Mouse (Mus musculus) cortical plate, adult 2 months (tissue): Measurements from ENCODE around the gene Mgmt. TPM values are rescaled to one million over a fixed set of nuclear protein-coding genes. Genes with fewer than 3 reads are reported as not detected.

ENCODE experiments used
- H3K27ac ChIP-seq: fragments of 200-500 bp; 2 replicates; pipeline ENCODE4 v1.5.1; 2012; ENCODE audit warnings: low read length, control low read depth, inconsistent platforms; ENCODE audit not compliant: insufficient read depth
- H3K4me1 ChIP-seq: fragments of 200-500 bp; 2 replicates; pipeline ENCODE4 v1.6.1; 2011; ENCODE audit warnings: low read length; ENCODE audit not compliant: control insufficient read depth, insufficient read depth
- H3K4me3 ChIP-seq: fragments of 200-500 bp; 2 replicates; pipeline ENCODE4 v1.5.1; 2011; ENCODE audit warnings: mild to moderate bottlenecking, low read length, control low read depth; ENCODE audit not compliant: insufficient read depth
- CTCF ChIP-seq: fragments of 200-500 bp; IDR thresholded peaks from 2 replicates; pipeline ENCODE4 v1.5.1; 2011; ENCODE audit warnings: mild to moderate bottlenecking, control low read depth, low read length; ENCODE audit not compliant: insufficient read depth; ENCODE audit errors: extremely low read depth
- POLR2A ChIP-seq: fragments of 200-500 bp; IDR thresholded peaks from 2 replicates; pipeline ENCODE4 v1.6.1; 2011; ENCODE audit warnings: mild to moderate bottlenecking, low read length, control low read depth; ENCODE audit not compliant: insufficient read depth; ENCODE audit errors: extremely low read depth
- polyA plus RNA-seq: library from polyadenylated mRNA; depleted of rRNA; stranded (reverse); fragments of >200 nt; gene quantifications from 2 replicates; pipeline ENCODE4 v1.2.3, GENCODE M21; 2012

Gene Mgmt
- polyA plus RNA-seq, 1 experiment, result 0.84 TPM

- H3K27ac ChIP-seq, result no peak overlapping the region
- TF ChIP-seq CTCF, result no peak
- no peak for TF ChIP-seq POLR2A
- no peaks in the 10 kb centered on the region for H3K4me1 ChIP-seq
- H3K4me3 ChIP-seq, result no peak overlapping the region
Measured at GRCm38 (mm10) chr7:136898005-136898404, 3.6 kb downstream of the Mgmt start.

- no peak for TF ChIP-seq POLR2A
- TF ChIP-seq CTCF, result no peak
- H3K4me3 ChIP-seq, result no peak overlapping the region
- H3K4me1 ChIP-seq, result no peaks in the 10 kb centered on the region
- no peak overlapping the region for H3K27ac ChIP-seq
Measured at GRCm38 (mm10) chr7:136908616-136909144, 14.3 kb downstream of the Mgmt start.

GRCm38 (mm10) chr7:136912901-136913300 is 18.5 kb downstream of the Mgmt start:
- Histone ChIP-seq H3K27ac (no peak overlapping the region), H3K4me1 (no peaks in the 10 kb centered on the region), H3K4me3 (no peak overlapping the region)
- no peak for TF ChIP-seq CTCF
- TF ChIP-seq POLR2A, result no peak

GRCm38 (mm10) chr7:136916021-136916420 is 21.6 kb downstream of the Mgmt start:
- Histone ChIP-seq H3K27ac (no peak overlapping the region), H3K4me3 (no peak overlapping the region), H3K4me1 (no peaks in the 10 kb centered on the region)
- TF ChIP-seq CTCF, result no peak
- TF ChIP-seq POLR2A, result no peak

GRCm38 (mm10) chr7:136920976-136921755 is 26.8 kb downstream of the Mgmt start:
- Histone ChIP-seq H3K4me1 (no peaks in the 10 kb centered on the region), H3K4me3 (no peak overlapping the region), H3K27ac (no peak overlapping the region)
- TF ChIP-seq CTCF (no peak), POLR2A (no peak)

DNA sequence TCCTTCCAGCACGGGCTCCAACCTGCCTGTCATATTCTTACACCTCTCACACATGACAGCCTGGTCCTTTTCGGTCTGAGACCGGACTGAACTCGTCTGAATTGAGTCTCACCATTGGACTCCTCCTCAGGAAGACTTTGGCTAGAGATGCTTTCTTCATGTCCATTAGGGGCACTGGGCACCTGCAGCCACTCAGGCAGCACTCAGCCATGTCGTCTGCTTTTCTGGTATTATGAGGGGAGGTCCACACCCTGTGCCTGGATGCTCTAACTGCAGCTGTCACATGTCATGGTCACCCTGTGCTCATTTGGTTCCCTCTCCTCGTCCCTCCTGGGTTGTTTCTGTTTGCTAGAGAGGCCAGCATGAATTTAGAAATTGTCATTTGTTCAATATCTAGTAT is 27.8 kb downstream of the Mgmt start:
- no peaks in the 10 kb centered on the region for H3K4me1 ChIP-seq
- no peak overlapping the region for H3K4me3 ChIP-seq
- H3K27ac ChIP-seq, result no peak overlapping the region
- TF ChIP-seq CTCF (no peak), POLR2A (no peak)

DNA sequence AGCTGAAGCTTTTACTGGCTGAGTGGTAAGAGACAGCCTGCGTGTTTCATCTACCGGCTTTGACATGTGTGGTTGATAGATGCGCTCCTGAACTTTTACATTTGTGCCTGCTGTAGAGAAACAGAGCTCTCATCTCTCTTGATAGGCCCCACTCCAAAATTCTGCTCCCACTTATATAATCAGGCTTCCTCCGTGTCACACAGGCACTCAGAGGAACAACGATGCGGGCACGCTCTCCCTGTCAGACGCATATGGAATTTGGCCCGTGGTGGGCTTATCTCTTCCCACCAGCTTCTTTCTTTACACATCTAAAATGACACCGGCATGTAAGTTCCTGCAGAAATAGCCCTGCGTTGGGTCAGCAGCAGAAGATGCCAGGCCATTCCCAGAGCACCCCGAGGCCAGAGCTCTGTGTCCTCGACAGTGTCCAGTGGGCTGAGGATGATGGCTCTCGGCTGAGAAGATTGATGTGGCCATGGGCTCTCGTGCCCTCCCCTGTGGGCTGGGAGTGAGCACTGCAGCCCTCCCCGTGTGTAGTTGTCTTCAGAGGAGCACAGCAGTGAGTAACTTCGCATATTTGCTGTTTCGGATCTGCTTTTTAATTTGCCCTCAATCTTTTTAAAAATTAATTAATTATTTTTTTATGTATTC is 30.3 kb downstream of the Mgmt start:
- H3K4me1 ChIP-seq, result no peaks in the 10 kb centered on the region
- H3K4me3 ChIP-seq, result no peak overlapping the region
- no peak overlapping the region for H3K27ac ChIP-seq
- no peak for TF ChIP-seq CTCF
- no peak for TF ChIP-seq POLR2A

DNA sequence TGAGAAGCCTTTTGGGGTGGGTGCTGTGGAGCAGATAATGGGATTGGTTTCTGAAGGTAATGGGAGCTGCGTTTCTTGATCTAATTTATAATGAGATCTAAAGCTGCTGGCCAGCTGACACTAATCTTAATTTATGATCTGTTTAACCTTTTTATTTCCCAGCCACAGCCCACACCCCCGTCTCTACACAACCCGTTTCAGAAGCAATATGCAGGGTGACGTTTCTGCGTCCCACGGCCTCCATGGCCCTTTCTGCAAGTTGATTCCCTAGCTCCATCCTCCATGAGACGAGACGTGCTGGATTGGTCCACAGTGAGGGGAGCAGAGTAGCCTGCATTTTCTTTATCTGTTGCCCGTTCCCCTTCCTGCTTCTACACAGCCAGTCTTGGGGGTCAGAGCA is 31.8 kb downstream of the Mgmt start:
- Histone ChIP-seq H3K4me3 (no peak overlapping the region), H3K27ac (no peak overlapping the region), H3K4me1 (no peaks in the 10 kb centered on the region)
- TF ChIP-seq POLR2A, result no peak
- no peak for TF ChIP-seq CTCF

DNA sequence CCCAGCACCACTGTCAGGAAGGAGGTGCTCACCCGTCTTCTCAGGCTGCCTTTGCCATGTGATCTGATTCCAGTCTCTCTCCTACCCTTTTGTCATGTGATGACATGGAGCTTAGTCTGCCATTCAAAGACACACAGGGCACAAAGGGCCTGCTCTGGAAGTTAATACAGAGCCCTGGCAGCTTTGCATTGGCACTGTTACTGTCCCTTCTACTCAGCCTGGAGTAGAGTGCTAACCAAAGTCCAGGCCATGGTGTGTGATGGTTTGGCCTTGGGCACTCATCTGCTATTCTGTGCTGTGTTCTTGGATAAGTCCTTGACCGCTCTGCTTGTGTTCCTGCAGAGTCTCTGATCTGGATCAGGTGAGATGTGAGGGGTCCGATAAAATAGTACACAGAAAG is 36.0 kb downstream of the Mgmt start:
- Histone ChIP-seq H3K27ac (no peak overlapping the region), H3K4me3 (no peak overlapping the region), H3K4me1 (no peaks in the 10 kb centered on the region)
- TF ChIP-seq CTCF, result no peak
- no peak for TF ChIP-seq POLR2A

DNA sequence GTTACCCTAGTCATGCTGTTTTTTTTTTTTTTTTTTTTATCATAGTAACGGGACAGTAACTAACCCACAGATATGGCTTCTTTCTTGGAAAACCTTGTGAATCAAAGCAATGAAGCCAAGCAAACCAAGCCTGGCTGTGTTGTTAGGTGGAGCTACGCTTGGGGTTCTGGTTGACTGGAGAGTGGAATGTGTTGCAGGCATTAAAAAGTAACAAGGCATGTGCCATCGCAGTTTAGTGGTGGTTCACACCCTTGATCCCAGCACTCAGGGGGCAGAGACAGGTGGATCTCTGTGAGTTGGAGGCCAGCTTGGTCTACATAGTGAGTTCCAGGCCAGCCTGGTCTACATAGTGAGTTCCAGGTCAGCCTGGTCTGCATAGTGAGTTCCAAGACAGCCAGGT is 39.0 kb downstream of the Mgmt start:
- H3K4me3 ChIP-seq, result no peak overlapping the region
- no peak overlapping the region for H3K27ac ChIP-seq
- TF ChIP-seq CTCF (no peak), POLR2A (no peak)

More for the DNA sequence above, 39.0 kb downstream of the Mgmt start:
- H3K4me1 ChIP-seq, result no peaks in the 10 kb centered on the region
